Mouse (Mus musculus): ENCODE results near the gene Trmt112.
A peak's percentile ranks its signal among the peaks of the same experiment; 100 is the strongest.
"Not testable (repeated sequence)": the region's sequence is repeated elsewhere in the genome, so short reads cannot be mapped to it uniquely, and the experiment has no call there.

The Trmt112 gene

DNA sequence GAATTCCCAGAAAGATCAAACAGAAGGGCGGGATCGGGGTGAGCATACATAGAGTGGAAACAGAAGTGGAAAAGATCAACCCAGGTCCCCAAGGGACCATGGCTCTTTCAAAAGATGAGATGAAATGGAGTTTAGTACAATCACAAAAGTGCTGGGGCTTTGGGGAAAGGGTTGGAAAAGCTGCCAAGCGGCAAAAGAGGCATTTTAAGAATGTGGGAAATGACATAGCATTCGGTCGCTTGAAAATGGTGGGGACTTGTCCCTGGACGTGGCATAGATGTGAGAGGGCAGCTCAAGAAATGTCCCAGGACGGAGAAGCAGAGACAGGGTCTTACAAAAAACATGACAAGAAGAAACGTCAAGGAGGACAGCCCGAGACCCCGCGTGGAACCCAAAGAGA, 477 bp upstream of the Trmt112 start:
- DNase-seq (ENCODE audit: low spot score): no peak

DNA sequence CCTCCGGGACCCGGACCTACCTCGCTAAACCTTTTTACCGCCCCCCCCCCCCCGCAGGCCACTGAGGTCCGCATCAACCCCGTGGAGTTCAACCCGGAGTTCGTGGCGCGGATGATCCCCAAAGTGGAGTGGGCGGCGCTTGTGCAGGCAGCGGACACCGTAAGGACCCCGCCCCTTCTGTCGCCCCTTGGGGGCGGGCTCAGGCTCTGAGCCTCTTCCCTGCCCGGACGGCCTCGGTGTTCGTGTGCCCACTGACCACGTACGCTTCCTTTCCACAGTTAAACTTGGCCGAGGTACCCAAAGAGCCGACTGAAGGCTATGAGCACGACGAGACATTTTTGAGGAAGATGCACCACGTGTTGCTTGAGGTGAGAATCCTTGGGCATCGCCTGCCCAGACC, 808 bp downstream of the Trmt112 start:
- DNase-seq (ENCODE audit: low spot score): not testable (repeated sequence)

DNA sequence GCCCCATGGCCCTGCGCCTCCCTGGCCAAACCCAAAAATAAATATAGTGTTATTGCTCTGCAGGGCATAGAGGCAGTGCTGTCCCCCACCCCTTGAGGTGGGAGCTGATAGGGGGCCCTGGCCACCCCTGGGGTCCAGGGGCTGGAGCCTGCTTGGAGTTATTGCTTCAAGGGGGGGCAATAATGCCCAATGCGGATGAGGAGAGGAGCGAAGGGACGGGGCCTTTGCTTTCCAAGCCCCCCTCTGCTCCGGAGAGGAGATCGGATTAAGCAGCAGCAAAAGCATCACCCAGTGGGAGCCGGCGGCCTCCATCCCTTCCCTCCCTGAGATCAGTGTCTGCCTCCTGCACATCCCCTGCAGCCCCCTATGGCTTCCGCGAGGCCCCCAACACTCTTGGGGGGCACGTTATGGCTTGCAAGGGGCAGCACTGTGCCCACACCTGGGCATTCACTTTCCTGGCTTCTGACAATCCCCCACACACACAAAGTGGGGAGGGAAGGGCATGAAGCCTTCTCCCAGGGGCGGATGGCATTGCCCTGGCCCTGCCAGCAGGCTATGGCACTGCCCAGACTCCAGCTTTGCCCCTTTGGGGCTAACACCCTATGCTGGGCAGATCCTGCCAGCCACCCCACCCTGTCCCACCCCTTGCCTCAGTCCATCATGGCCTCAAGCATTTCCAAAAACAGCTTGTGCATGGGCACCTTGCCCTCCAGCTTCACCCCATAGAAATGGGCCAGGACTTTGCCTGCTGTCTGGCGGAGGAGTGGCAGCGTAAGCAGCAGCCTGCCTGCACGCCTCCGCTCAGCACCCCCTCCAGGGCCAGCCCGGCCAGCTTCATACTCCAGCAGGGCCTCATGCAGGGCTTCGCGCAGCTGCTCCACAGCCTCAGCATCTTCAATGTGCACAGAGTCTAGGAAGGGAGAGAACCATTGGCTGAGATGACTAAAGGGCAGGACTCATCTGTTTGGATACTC, 1.9 kb downstream of the Trmt112 start:
- no peak for DNase-seq (ENCODE audit: low spot score)

DNA sequence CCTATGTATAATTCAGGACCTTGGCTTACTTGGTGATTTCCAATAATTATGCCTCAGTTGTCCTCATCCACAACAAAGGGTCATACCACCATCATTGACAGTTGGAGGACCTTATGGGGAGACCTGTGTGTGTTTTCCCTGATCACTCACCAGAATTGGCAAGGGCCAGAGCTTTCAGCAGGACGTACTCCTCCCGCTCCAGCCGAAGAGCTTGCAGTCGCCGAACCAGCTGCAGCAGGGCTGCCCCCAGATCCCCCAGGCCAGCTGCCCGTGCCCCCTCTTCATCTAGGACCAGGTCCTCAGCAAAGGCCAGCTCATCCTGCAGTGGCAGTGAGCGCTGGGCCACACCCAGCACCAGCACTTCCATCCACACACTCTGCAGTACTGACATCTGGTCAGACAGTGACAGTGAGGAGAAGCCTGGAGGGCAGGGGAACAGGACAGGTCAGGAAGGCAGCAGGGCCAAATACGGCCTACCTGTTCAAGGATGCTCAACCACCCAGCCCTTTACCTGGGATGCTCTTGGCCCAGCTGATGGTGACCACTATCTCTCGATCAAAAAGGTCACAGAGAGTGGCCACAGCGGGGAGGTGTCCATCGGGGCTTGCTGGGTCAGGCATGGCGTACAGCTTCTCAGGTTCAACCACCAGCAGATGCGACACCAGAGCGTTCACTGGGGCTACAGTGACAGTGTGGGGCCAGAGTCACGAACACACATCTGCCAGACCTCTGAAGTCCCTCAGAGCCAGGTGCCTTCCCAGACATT, 2.9 kb downstream of the Trmt112 start:
- no peak for DNase-seq (ENCODE audit: low spot score)

DNA sequence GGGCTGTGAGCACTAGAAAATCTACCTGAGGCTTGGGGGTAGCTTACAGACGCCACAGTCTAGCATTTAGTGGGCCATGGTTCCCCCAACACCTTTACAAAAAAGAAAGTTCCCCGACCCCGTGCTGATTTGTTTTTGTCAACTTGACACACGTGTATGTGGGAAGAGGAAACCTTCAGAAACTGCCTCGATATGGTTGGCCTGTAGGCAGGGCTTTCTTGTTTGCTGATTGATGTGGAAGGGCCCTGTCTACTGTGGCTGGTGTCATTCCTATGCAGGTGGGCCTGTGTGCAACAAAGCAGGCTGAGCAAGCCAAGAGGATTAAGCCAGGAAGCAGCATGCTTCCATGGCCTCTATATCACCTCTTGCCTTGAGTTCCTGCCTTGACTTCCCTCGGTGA, 3.5 kb downstream of the Trmt112 start:
- no peak for DNase-seq (ENCODE audit: low spot score)

DNA sequence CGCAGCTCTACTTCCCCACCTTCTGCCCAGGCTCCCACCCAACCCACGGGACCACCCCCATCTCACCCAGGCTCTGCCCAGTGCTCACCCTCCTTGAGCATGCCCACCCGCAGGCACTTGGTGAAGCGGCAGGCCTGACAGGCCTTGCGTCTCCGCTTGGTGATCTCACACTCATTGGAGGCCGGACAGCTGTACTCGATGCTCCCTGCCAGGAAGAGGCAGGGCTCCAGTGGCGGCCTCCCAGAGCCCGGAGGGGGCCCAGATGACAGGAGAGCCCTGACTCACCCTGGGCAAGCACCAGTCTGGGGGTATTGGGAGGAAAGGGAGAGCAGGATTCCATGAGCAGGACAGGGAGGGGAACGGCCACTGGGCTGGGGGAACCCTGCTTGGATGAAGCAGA, 4.5 kb downstream of the Trmt112 start:
- DNase-seq (ENCODE audit: low spot score): no peak

DNA sequence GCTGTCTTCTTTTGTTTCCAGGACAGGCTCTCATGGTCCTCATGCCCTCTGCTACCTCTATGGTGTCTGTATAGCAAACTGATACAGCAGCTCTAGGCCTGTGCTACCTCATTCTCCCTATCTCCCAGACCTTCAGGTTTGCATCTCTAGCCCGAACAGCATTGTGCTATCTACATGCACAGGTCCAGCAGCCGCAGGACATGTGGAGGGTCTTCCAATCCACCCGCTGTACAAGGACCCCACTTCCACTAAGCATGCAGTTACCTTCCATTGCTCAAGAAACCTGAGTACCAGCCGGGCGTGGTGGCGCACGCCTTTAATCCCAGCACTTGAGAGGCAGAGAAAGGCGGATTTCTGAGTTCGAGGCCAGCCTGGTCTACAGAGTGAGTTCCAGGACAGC, 5.0 kb downstream of the Trmt112 start:
- DNase-seq (ENCODE audit: low spot score): no peak

DNA sequence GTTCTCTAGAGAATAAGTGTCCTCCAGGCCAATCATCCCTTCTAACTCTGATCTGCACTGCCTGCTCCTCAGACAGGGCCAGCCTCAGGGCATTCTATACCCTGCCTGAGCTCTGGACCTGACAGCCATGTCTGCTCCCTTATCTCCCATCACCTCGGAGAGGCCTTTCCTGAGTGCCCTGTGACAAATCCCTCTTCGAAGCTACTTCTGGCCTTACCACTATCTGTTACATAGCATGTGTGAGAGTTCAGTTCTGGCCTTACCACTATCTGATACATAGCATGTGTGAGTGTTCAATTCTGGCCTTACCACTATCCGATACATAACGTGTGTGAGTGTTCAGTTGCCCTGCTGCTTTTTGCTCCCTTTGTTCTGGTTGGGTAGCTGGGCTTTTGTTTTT, 5.8 kb downstream of the Trmt112 start:
- no peak for DNase-seq (ENCODE audit: low spot score)

DNA sequence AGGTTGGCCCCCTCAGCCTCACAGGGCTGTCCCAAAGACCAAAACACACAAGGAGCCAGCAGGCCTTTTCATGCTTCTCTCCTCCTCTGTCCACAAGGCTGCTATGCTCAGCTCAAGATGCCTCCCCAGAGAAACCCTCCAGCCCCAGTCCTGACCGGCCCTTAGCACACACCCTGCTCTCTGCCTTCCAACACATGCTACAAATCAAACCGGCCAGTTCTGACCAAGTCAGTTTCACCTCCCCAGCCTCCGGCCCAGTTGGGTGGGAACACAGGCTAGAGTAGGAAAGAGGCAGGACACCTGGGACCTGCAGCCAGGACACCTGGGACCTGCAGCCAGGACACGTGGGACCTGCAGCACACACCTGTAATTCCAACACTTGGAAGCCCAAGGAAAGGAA, 7.0 kb downstream of the Trmt112 start:
- no peak for DNase-seq (ENCODE audit: low spot score)

DNA sequence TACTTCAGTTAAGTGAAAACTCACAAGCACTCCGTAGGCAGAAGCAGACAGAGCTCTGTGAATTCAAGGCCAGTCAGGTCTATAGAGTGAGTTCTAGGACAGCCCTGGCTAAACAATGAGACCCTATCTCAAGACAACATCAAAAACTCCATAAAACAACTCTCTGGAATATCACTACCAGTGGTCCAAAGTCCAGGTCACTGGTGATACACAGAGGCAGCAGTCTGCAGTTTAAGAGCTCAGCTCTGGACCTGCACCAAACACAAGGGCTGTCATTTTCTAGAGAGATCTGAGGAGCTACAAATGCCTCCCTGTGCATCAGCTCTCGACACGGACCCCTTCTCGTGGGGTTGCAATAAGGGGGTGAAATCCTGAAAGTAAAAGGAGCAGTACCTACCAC, 8.8 kb downstream of the Trmt112 start:
- no peak for DNase-seq (ENCODE audit: low spot score)

DNA sequence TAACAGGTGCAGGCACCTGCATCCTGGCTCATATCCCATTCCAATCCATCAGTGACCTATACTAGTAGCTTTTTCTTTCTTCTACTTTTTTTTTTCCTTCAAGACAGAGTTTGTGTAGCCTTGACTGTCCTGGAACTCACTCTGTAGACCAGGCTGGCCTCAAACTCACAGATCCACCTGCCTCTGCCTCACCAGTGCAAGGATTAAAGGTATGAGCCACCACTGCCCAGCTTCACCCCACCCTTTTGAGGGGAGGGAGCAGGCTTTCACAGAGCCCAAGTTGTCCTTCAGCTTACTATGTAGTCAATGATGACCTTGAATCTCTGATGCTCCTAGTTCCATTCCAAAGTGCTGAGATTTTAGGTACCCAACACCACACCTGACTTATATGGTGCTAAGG, 9.9 kb downstream of the Trmt112 start:
- no peak for DNase-seq (ENCODE audit: low spot score)

DNA sequence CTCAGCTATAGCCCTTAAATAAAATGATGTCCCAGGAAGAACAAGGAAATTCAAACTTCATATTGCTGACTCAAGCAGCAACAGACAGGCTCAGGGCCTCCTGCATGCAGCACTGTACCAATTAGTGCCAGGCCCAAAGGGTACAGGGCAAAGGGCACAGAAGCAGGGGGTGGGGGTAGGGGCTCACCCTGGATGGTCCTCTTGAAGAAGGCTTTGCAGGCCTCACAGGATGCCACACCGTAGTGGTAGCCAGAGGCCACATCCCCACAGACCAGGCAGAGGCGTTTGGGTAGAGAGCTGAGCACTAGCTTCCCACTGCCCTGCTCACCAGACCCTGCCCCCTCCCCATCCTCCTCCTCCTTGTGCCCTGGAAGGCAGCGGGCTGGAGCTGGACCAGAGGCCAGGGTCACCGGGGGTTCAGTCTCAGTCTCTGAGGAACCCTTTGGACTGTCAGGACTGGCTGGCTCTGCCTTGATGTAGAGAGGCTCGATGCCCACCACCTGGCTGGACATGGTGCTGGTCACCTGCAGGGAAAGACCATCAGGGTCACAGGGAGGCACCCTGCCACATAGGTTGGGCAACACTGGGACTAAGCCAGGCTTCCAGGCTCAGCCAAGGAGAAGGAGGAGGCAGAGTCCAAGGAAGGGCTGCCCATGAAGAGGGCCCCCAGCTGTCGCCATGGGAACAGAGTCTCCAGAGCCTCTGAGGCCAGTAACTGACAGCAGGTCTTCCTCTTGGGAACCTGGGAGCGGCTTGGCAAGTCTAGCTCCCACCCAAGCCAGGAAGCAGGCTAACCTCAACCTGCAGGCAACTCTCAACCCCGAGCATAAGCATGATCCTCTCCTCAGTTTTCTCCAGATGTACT, 10.6 kb downstream of the Trmt112 start:
- no peak for DNase-seq (ENCODE audit: low spot score)

DNA sequence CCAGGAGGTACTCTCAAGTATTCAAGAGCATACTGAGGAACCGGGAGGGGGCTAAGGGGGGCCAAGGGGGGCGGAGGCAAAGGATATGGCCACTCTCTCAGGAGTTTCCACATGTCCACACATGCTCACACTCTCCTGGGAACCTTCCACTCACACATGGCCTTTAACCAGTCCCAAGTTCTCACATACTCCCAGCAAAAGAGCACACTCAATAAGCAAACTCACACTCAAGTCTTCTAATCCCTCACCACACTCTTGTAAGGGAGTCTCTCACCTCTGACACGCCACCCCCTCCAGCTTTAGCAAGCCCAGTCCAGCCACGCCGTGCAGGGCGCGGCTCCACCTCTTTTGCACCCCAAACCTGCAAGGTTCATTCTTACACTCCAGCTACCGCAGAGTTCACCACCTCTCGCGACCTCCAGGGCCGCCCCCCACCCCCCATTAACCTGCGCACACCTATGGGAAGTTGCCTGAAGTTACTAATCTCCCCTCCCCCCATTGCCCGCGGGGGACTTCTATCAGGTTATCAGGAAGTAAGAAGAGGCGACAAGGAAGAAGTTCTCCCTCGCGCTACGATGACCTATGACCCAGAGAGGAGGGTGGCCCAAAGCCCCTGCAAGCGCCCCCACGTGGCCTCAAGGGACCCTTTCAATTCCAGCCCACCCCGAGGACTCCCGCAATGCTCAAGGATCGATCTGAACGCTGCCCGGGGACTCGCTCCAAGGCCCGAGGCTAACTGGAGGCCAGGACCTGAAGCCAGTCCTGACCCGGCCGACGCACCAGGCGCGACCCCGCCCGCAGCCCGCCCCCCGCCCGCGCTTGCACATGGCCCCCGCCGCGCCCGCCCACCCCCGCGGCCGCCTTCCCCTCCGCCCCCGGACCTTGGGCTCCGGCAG, 11.5 kb downstream of the Trmt112 start:
- no peak for DNase-seq (ENCODE audit: low spot score)

DNA sequence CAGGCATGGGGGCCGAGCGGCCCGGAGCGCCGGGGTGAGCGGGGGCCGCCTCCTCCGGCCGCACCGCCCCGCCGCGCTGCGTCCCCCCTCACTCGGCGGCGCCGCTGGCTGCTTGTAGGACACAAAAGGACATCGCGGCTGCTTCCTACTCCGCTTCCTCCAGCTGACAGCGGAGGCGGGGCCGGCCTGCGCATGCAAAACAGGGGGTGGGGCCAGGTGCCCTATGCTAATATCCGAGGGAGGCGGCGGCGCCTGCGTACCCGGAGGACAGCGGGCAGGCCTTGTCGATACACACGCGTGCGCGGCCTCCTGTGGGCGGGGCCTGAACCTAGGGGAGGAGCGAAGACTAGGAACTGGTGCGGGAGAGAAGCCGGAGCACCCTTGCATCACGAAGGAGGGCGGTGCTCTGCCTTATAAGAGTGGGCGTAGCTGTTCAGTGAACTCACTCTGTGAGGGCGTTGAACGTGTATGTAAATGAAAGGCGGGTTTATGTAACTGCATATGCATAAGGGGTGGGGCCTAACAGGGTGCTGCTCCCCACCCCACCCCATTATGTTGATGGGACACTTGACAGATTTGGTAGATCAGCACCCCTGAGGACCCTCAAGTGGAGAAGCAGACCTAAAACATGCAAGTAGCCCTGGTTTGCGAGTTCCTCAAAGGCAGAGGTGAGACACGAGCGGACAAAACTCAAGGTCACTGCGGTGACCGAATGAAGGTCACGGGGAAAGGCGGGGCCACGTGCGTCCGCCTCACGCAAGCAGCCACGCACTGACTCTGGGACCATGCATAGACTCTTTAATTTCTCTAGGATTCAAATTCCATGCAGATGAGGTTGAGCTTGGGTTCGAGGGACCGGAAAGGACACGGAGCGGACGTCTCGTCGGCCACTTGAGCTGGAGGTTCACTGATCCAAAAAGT, 12.4 kb downstream of the Trmt112 start, which contains the start of gene Esrra:
TSS of gene Esrra (minus strand) at position 167 of the 921 bp plus-strand sequence.
- DNase-seq (ENCODE audit: low spot score): peak; percentile 95

DNA sequence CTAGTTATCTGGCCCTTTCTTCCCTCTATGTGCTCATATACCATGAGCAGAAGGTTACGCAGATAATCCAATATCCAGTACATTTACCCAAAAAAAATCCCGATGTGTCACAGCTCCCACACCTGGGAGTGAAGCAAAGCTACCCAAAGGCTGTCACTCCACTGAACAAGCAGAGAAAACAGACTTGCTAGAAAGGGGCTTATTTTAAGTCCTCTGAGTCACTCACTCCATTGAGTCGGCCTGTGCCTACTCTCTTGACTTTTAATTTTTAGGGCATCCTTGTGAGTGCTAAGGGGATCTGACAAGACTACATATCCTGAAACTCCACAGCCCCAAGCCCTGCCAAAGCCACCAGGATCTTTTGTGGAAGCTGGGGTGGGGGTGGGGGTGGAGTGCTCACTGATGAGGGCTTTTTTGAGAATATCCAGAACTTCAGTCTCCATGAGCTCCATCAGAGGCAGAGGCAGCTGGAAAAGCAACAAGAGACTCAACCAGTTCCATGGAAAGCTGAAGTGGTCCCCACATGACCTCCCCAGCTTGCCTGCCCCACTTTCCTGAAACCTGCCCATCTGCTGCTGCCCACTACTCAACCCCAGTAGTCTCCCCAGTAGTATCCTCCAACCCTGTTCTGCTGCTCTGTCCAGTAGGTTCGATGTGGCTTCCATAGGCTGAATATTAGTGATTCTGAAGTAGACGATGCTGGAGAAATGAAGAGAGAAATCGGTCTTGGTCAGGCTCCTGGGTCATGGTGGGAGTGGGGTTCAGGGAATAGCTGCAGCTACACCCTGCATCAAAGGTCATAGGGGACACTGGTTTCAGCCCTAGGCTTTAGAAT, 13.6 kb downstream of the Trmt112 start:
- no peak for DNase-seq (ENCODE audit: low spot score)

DNA sequence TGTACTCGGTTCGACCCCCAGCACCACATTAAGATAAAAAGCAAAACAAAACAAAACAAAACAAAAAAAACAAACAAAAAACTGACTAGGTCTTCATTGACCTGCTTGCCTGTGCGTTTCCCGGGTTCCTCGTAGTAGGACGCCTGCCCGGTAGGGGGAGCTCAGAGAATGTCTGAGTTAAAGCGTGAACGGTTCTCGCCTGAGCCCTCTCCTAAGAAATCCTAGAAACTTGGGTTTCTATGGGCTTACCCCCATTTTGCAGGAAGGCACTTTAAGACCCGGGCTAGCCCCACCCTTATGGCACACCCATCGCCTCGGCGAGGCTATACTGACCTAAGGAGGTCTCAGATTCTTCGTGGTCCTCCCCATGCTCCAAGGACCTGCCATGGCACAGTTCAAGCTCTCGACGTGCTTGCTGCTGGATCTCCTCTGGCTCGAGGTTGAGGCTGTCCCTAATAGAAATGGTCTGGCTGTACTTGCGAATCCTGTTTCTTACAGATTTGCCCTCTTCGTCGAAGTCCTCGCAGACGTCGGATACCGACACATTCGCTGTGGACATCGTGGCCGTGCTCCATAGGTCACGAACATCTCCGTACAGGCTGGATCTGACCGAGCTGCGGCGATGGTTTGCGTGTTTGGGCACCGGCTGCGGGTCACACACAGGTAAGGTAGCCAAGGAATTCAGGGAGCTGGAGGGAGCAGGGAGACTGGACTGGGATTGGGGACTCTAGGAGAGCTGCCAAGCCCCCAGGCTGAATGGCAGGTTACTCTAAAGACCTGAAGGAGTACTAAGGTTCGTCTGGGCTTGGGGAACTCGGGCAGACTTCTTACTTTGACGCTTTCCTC, 15.2 kb downstream of the Trmt112 start:
- peak; percentile 76 for DNase-seq (ENCODE audit: low spot score)

DNA sequence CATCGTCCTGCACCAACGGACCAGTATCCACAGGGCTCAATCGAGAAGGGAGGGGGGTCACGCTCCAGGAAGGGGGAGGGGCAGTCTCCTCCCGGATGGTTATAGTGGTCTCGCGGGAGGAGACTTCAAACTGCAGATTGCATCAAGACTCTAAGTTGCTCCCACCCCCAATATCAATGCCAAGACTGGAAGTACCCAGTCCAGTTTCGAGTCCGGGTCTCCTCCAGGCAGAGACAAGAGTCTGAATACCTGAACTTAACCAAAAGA, 15.7 kb downstream of the Trmt112 start, which contains the start of gene Catsperz:
TSS of gene Catsperz (minus strand) at position 74 of the 267 bp plus-strand sequence.
- DNase-seq (ENCODE audit: low spot score): no peak

DNA sequence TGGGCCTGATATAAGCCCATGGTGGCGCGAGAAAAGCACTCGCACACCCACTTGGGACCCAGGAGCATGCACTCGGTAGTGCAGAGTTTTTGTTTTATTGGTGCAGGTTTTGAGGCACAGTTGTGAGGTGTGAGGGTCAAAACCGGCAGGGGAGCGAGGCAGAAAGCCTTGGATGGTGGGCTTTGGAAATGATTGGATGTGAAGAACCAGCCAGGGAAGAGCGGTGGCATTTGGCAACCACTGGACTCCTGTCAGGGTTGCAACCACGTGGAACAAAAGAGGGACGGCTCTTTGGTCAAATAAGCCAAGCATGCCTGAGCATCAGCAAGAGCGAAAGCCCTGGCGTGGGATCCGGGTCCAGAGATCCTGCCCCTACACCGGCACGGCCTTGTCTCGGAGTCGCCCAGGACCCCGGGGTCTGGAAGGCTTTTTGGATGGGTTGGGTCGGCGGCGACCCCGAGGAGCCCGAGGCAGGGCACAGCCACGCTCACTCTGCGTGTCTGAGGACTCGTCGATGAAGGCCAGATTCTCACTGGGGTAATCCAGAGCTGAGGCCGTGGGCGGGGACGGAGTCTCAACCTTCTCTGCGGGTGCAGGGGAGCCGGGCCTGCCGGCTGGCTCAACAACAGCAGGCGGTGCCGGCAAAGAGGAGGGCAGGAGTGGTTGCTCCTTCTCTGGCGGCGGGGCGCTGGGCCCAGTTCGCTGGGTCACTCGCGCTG, 16.3 kb downstream of the Trmt112 start:
- no peak for DNase-seq (ENCODE audit: low spot score)
